Mouse (Mus musculus) urinary bladder, postnatal 10 days (tissue): Measurements from ENCODE around the gene Ggt1.

Source experiments
- DNase-seq: peaks from one replicate; pipeline ENCODE4 v3.0.0; 2022; ENCODE audit warnings: low spot score

Ggt1 gene

GRCm38 (mm10) chr10:75573181-75573580, 11.8 kb downstream of the Ggt1 start:
- no peak for DNase-seq

- DNase-seq = no peak
Measured at GRCm38 (mm10) chr10:75573965-75574364, 12.6 kb downstream of the Ggt1 start.

GRCm38 (mm10) chr10:75579129-75579528, 17.7 kb downstream of the Ggt1 start:
- no peak for DNase-seq

GRCm38 (mm10) chr10:75585876-75586552, 24.6 kb downstream of the Ggt1 start:
- DNase-seq = peak; percentile 75

- no peak for DNase-seq
Measured at GRCm38 (mm10) chr10:75586553-75586879, 25.1 kb downstream of the Ggt1 start.

- no peak for DNase-seq
Measured at GRCm38 (mm10) chr10:75587781-75588180, 26.4 kb downstream of the Ggt1 start.

- no peak for DNase-seq
Measured at GRCm38 (mm10) chr10:75588336-75588735, 26.9 kb downstream of the Ggt1 start.

DNA sequence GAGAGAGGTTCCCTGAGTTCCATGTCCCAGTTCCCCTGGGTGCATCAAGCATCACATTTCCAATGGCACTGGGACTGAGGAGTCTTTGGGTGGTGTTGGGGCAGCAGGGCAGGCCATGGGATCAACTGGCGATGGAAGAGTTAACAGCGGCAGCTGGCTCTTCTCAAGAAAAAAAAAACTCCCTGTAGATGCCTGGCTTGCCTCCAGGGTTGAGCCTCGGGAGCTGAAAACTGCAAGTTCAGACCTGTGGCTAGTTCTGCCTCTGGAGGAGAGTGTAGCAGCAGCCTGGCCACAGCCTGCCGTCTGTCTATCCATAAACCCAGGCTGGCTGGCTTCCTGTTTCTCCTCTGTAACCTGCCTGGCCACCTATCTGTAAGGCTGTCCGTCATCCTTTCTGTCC, 27.7 kb downstream of the Ggt1 start, which contains the start of gene Ggt5:
Ggt5 (plus strand) TSS at position 212 of the 400 bp plus-strand sequence.
- no peak for DNase-seq

DNA sequence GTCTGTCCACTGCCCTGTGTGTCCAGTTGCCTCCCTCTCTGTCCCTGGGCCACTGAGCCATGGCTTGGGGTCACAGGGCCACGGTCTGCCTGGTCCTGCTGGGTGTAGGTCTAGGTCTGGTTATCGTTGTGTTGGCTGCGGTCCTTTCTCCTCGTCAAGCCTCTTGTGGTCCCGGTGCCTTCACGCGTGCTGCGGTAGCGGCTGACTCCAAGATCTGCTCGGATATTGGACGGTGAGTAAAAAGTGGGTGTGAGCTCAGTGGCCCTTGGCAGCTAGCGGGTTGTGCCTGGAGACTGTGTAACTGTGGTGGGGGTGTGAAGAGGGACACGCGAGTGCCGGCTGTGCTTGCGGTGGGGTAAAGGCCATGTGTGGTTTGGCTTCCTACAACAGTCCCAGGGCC, 28.2 kb downstream of the Ggt1 start:
- DNase-seq = no peak

GRCm38 (mm10) chr10:75591211-75591894, 29.9 kb downstream of the Ggt1 start:
- no peak for DNase-seq

DNA sequence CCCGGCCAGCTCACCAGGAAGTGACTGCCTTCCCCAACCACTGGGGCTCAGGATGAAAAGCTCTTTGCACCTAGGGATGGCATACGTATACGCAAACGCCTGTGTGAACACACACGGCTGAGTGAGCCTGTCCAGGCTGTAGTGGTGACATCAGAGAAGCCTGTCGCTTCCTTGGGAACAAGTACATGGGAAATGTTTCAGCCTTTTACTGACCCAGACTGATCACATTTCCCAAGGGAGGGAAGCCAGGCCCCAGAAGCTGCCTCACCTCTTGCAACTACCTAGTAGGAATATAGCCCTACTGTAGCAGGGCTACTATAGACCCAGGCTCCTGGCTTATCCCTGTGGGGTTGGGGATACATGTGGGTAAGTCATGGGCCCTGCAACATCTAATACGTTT, 31.2 kb downstream of the Ggt1 start:
- DNase-seq = no peak

GRCm38 (mm10) chr10:75595981-75596380, 34.6 kb downstream of the Ggt1 start:
- no peak for DNase-seq

- no peak for DNase-seq
Measured at GRCm38 (mm10) chr10:75600189-75600730, 38.9 kb downstream of the Ggt1 start.

DNA sequence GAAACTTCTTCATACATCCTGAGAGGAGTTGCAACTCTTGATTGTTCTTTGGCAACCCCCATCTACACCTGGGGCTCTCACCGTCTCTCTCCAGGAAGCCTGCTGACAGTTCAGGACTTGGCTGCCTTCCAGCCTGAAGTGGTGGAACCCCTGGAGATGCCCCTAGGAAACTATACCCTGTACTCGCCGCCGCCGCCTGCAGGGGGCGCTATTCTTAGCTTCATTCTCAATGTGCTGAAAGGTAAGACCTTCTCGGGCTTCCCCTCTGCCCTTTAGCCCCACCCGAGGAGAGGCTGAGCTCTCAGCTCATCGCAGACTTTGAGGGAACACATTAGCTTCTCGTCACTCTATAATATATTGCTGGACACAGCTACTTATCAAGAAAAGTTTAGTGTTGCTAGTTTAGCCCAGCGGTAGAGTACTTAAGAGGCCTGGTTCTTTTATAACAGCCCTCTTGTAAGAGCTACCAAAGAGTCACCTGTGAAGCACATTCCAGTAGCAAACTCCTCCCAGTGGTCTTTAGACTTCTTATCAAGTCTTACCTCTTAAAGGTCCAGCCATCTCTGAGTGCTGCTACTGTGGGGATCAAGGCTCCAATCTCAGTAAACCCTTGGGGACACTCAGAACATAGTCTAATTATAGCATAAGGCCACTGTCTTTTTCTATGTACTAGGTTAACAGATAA, 43.9 kb downstream of the Ggt1 start:
- no peak for DNase-seq

DNA sequence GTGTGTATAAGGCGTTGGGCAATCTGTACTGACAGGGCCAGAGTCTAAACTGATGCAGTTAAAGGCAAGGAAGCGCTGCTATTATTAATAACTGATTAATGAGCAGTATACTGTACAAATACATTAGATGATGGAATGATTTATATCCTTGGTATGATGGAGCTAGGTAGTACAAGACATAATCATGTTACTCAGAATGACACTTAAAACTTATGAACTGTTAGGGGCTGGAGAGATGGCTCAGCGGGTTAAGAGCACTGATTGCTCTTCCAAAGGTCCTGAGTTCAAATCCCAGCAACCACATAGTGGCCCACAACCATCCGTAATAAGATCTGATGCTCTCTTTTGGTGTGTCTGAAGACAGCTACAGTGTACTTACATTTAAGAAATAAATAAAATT, 45.8 kb downstream of the Ggt1 start:
- DNase-seq = no peak

DNA sequence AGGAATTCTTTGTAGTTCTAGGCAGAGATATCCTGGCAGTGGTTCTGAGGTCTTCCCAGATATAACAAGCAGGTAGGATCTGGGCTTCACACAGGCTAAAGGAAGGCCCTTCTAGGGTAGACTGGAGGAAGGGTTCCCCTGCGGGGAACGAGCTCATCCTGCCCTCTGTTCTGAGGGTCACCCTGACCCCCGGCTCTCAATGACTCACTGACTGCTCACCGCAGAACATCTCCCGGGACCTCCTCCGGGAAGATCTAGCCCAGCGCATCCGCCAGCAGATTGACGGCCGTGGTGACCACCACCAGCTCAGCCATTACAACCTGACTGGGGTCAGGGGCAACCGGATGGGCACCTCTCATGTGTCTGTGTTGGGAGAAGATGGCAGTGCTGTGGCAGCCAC, 47.6 kb downstream of the Ggt1 start:
- DNase-seq = no peak

GRCm38 (mm10) chr10:75610486-75610885, 49.1 kb downstream of the Ggt1 start:
- DNase-seq = no peak

DNA sequence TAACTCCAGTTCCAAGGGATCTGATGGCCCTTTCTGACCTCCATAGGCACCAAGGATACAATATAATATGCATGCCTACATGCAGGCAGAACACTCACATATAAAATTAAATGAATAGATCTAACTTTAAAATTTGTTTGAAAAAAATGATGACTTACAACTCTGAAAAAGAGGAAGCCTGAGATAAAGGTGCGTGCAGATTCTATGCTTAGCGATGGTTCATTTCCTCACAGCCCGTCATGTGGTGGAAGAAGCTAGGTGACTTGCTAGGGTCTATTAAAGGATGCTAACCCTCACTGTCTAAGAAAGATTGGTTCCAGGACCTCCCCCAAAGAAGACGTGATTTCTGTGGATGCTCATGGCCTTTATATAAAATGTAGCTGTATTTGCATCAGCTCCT, 54.6 kb downstream of the Ggt1 start:
- DNase-seq = no peak

GRCm38 (mm10) chr10:75620818-75621217, 59.4 kb downstream of the Ggt1 start:
- DNase-seq = no peak

DNA sequence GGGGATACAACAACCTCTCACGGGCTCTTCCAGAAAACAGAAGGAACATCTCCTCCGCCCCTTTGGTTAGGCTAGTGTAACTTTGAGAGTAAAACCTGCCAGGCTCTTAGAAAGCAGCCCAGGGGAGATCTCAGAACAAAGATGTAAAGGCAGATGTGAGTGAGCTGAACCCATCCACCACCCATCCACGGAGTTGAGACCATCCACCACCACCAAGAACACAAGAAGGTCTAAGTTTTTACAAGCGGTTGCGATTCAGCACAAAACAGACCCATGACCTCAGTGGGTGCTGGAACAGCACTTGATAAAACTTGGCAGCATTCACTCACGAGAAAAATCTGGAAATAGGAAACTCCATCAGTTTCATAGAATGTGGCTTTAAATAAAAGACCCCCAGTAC, 64.5 kb downstream of the Ggt1 start:
- DNase-seq = no peak

GRCm38 (mm10) chr10:75626991-75627390, 65.6 kb downstream of the Ggt1 start:
- no peak for DNase-seq

DNA sequence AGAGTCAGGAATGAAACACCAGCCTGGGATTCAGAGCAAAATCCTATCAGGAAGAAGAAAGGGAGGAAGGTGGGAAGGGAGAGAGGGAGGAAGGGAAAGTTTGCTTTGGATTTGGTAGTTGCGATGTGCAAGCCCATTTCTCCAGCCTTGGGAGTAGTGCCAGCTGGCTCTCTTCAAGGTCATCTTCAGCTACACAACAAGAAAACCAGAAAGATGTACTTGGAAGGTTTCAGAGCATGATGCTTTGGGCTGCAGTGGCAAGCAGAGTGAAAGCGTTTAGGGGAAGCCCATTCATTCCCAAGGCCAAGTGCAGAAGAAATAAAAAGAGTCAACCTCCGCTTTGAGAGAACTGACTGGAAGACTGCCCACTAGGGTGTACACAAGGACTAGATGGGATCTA, 66.1 kb downstream of the Ggt1 start:
- no peak for DNase-seq

GRCm38 (mm10) chr10:75632633-75633032, 71.2 kb downstream of the Ggt1 start:
- DNase-seq = no peak
